Mouse (Mus musculus): ENCODE data around the gene Nat8f3.
"Not testable (repeated sequence)": the region's sequence is repeated elsewhere in the genome, so short reads cannot be mapped to it uniquely, and the experiment has no call there.

Gene Nat8f3

DNA sequence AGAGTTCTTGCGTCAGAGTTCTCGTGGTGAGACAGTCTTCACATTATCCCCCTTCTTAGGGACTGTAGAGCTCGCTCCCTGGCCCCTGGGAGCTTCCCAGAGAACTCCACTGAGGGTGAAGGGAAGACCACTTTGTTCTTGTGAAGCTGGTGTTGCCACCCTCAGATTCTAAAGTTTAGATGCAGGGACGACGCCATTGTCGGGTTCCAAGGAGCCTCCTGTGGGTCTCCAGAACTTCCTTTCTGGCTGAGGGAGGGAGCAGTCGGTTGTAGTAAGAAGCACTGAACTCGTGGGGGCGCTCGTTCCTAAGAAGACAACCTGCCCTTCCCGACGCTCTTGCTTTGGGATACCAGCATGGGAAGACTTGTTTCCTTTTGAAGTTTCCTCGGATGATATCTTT, at the start of gene Nat8f3:
Gene Nat8f3, minus strand, starts transcription at position 223 of the 400 bp plus-strand sequence.
- DNase-seq, result not testable (repeated sequence)

DNA sequence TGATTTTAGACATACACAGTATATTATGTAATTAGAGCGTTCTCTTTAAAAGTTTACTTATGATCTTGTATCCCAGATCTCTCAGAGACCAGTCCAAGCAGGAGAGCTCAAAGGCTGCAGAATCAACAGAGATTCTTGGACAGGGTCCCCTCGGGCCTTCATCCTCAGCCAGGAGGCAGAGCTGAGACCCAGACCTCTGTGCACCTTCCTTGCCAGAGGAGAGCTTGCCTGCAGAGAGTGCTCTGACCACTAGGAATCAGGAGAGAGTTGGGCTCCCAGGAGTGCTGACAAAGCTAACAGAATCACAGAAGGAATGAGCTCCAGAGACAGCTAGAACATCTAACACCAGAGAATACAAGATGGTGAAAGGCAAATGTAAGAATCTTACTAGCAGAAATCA, 47.8 kb upstream of the Nat8f3 start:
- no peak for DNase-seq

DNA sequence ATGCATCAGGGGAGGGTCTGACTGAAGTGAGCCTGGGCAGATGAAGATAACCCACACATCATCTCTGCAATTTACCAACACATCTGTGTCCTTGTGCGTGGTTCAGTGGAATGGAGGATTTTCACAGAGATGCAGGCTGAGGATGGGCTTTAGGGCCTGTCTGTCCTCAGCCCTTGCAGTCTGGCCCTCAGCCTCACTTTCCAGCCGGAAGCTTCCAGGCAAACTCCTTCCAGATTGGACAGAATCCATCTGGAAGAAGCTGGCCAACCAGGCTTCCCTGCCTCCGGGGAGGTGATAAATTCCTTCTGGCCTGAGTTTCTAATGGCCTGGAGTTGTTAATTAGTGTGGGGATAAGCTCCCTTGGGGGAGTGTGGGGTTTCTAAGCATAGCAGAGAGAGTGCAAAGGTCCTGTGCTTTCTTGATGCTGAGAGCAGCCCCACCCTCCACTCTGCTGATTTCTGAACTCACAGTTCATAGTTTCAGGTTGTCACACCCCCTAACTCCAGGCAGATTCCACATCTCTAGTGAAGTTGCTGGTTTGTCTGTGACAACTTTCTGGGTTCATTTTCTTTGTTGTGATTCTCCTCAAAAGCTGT, 45.5 kb upstream of the Nat8f3 start:
- DNase-seq, result not testable (repeated sequence)

DNA sequence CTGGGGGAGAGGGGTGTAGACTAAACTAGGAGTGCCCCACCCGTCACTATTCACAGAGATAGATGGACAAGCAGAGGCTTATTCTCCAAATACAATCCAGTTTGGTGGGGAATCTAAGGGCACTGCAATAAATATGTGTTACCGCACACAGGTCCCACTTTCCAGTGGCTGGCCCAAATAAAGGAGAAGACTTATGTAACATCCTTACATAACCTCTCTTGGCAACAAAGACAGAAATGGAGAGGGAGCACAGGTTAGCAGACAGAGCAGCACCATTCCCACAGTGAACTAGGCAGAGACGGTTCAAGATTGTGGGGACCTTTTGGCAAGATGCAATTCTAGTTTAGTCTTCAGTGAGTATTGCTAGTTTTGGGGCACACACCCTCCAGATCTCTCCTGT, 45.0 kb upstream of the Nat8f3 start:
- DNase-seq, result not testable (repeated sequence)

DNA sequence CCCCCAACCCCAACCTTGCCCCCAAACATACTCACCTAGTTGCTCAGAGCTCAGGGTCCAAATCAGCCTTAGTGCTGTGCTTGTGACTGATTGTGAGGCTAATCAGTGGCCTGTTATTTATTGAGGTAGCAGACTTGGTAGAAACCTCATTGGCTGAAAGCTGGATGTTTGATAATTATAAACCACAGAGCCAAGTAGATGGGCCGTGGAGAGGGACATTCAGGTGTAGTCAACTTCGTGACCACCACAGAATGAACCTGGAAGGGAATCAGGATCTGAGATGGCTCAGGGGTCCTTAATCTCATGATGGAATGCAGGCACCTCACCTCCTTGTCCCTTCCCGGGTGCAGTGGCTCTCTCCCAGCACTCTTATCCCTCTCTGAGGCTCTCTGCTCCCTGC, 44.2 kb upstream of the Nat8f3 start:
- DNase-seq, result not testable (repeated sequence)

DNA sequence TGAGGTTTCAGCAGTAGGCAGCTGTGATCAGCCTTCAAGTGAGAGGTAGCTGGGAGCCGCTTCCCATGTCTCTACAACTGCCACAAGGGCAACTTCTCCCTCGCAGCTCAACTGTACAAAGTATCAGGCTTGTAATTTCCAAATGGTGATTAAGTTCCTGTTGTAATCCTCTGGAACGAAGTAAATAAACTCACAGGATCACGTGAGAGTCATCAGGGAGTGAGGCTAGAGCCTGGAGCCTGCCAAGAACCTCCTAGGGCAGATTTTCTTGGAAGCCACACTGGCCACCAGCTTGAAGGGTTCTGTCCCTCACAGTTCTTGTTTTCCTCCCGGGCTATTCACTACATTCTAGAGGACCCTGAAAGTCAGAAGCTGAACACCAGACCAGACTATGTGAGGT, 37.6 kb upstream of the Nat8f3 start:
- not testable (repeated sequence) for DNase-seq

DNA sequence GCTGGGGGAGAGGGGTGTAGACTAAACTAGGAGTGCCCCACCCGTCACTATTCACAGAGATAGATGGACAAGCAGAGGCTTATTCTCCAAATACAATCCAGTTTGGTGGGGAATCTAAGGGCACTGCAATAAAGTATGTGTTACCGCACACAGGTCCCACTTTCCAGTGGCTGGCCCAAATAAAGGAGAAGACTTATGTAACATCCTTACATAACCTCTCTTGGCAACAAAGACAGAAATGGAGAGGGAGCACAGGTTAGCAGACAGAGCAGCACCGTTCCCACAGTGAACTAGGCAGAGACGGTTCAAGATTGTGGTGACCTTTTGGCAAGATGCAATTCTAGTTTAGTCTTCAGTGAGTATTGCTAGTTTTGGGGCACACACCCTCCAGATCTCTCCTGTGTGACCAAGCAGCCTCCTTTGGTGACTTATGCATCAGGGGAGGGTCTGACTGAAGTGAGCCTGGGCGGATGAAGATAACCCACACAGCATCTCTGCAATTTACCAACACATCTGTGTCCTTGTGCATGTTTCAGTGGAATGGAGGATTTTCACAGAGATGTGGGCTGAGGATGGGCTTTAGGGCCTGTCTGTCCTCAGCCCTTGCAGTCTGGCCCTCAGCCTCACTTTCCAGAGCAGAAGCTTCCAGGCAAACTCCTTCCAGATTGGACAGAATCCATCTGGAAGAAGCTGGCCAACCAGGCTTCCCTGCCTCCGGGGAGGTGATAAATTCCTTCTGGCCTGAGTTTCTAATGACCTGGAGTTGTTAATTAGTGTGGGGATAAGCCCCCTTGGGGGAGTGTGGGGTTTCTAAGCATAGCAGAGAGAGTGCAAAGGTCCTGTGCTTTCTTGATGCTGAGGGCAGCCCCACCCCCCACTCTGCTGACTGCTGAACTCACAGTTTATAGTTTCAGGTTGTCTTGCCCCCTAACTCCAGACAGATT, 2.2 kb downstream of the Nat8f3 start:
- not testable (repeated sequence) for DNase-seq

DNA sequence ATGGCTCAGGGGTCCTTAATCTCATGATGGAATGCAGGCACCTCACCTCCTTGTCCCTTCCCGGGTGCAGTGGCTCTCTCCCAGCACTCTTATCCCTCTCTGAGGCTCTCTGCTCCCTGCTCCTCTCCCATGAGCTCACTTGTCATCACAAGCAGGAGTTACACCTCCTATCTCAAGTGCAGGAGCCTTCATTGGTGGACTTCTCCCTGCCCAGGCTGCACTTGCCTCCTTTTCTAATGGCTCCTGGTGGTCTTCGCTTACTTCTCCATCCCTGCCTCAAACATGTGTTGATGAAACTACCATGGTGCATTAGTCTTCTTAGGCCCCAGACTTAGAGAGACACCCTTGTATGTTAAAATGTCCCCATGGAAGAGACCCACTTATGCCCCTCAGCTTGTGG, 2.9 kb downstream of the Nat8f3 start:
- not testable (repeated sequence) for DNase-seq

DNA sequence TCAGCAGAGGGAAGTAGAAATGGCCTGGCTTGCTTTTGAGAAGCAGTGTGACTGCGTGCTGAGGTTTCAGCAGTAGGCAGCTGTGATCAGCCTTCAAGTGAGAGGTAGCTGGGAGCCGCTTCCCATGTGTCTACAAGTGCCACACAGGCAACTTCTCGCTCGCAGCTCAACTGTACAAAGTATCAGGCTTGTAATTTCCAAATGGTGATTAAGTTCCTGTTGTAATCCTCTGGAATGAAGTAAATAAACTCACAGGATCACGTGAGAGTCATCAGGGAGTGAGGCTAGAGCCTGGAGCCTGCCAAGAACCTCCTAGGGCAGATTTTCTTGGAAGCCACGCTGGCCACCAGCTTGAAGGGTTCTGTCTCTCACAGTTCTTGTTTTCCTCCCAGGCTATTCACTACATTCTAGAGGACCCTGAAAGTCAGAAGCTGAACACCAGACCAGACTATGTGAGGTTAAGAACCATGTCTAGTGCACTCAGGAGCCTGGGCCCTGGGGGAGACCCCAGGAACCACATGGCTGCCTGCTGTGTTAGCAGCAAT, 9.8 kb downstream of the Nat8f3 start:
- not testable (repeated sequence) for DNase-seq

DNA sequence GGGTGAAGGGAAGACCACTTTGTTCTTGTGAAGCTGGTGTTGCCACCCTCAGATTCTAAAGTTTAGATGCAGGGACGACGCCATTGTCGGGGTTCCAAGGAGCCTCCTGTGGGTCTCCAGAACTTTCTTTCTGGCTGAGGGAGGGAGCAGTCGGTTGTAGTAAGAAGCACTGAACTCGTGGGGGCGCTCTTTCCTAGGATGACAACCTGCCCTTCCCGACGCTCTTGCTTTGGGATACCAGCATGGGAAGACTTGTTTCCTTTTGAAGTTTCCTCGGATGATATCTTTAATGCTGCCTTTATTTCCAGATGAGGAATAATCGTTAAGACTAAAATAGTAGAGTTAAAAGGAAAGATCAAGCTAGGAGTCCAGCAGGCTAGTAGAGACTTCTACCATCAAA, 52.4 kb downstream of the Nat8f3 start, which contains the start of gene Nat8f7:
Gene Nat8f7, minus strand, starts transcription at position 101 of the 400 bp plus-strand sequence.
- not testable (repeated sequence) for DNase-seq

DNA sequence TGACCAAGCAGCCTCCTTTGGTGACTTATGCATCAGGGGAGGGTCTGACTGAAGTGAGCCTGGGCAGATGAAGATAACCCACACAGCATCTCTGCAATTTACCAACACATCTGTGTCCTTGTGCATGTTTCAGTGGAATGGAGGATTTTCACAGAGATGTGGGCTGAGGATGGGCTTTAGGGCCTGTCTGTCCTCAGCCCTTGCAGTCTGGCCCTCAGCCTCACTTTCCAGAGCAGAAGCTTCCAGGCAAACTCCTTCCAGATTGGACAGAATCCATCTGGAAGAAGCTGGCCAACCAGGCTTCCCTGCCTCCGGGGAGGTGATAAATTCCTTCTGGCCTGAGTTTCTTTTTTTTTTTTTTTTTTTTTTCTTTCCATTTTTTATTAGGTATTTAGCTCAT, 55.9 kb downstream of the Nat8f3 start:
- DNase-seq, result not testable (repeated sequence)

DNA sequence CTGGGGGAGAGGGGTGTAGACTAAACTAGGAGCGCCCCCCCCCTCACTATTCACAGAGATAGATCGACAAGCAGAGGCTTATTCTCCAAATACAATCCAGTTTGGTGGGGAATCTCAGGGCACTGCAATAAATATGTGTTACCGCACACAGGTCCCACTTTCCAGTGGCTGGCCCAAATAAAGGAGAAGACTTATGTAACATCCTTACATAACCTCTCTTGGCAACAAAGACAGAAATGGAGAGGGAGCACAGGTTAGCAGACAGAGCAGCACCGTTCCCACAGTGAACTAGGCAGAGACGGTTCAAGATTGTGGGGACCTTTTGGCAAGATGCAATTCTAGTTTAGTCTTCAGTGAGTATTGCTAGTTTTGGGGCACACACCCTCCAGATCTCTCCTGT, 56.3 kb downstream of the Nat8f3 start:
- DNase-seq, result not testable (repeated sequence)

DNA sequence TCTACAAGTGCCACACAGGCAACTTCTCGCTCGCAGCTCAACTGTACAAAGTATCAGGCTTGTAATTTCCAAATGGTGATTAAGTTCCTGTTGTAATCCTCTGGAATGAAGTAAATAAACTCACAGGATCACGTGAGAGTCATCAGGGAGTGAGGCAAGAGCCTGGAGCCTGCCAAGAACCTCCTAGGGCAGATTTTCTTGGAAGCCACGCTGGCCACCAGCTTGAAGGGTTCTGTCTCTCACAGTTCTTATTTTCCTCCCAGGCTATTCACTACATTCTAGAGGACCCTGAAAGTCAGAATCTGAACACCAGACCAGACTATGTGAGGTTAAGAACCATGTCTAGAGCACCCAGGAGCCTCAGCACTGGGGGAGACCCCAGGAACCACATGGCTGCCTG, 63.6 kb downstream of the Nat8f3 start:
- DNase-seq, result not testable (repeated sequence)
